10 mouse cellular contexts compared by ENCODE assay signal in the genomic region with DNA sequence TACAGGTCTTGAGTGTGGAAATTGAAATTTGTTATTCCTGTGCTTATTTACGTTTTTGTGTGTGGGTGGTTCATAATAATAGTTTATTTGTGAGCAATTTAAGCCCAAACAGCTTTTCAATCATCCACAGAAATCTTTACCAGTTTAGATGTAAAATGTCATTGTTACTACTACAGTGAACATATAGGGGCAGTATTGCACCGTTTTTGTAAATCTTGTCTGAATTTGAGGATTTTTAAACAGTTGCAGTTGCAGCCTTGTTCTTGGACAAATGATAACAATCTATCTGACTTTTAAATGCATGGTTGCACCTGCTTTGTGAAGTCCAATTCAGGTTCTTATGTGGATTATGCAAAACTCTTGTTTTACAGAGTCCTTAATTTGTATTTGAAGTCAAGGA.
A peak's percentile ranks its signal among the peaks of the same experiment; 100 is the strongest.
DNase-seq lines count a peak whose midpoint lies in the region; ATAC-seq and TF ChIP-seq lines count a peak whose summit lies in the region.
"Had no signal": no experiment of that assay in that cellular context is flagged by ENCODE, and none has a peak within 500 bp of the region (broad histone marks: within the 10 kb centered on the region; RNA-seq: fewer than 3 reads in every experiment).

No protein-coding gene starts in this region.

- H3K4me2 ChIP-seq in intestine, postnatal 0 days (replicated peaks; ENCODE audit: low read depth), result no peak overlapping the region
- H3K4me2 ChIP-seq in intestine, embryonic 15.5 days (replicated peaks), result no peak overlapping the region
- H3K4me2 ChIP-seq: liver, embryonic 13.5 days; neural tube, embryonic 15.5 days had no signal

- H3K4me1 ChIP-seq in intestine, postnatal 0 days (replicated peaks; ENCODE audit: control insufficient read depth, insufficient read depth, low read length), result no peaks in the 10 kb centered on the region
- no peaks in the 10 kb centered on the region for H3K4me1 ChIP-seq in intestine, embryonic 15.5 days (replicated peaks)

- DNase-seq in cerebellum, adult 8-10 months, result peak; percentile 23
- no peak for DNase-seq in cerebellum, postnatal 4 days (ENCODE audit: low spot score in 2 of 2)
- peak; percentile 59 for DNase-seq in 416B (ENCODE audit: low read depth)
- DNase-seq in embryo, embryonic 11 days, result peak; percentile 38
- DNase-seq in neural tube, embryonic 10.5 days (ENCODE audit: extremely low spot score, low spot score), result no peak
- DNase-seq in B cell, adult 2 months, result no peak
- DNase-seq: liver, embryonic 13.5 days had no signal

- H3K9ac ChIP-seq in intestine, postnatal 0 days (ENCODE audit: low read depth, low read length), result no peak overlapping the region
- H3K9ac ChIP-seq in intestine, embryonic 15.5 days, result no peak overlapping the region
- H3K9ac ChIP-seq: liver, embryonic 13.5 days; neural tube, embryonic 15.5 days had no signal

- TF ChIP-seq CTCF in intestine, postnatal 0 days (IDR thresholded peaks at IDR 0.05; ENCODE audit: low read depth), result peak; percentile 60

- H3K27me3 ChIP-seq in intestine, postnatal 0 days (replicated peaks; ENCODE audit: control insufficient read depth, insufficient read depth, low read length), result no peaks in the 10 kb centered on the region
- no peaks in the 10 kb centered on the region for H3K27me3 ChIP-seq in intestine, embryonic 15.5 days (replicated peaks)
- H3K27me3 ChIP-seq: liver, embryonic 13.5 days; neural tube, embryonic 15.5 days had no signal

- H3K27ac ChIP-seq in intestine, postnatal 0 days (ENCODE audit: low read depth, low read length), result no peak overlapping the region
- H3K27ac ChIP-seq in intestine, embryonic 15.5 days, result no peak overlapping the region
- H3K27ac ChIP-seq: liver, embryonic 13.5 days; neural tube, embryonic 15.5 days had no signal

- H3K36me3 ChIP-seq in intestine, postnatal 0 days (ENCODE audit: control insufficient read depth, insufficient read depth), result no peaks in the 10 kb centered on the region
- H3K36me3 ChIP-seq in intestine, embryonic 15.5 days, result no peaks in the 10 kb centered on the region
- H3K36me3 ChIP-seq: liver, embryonic 13.5 days; neural tube, embryonic 15.5 days had no signal

- WGBS in intestine, postnatal 0 days, result 42% methylated on average over 2 of the region's 2 CpGs
- WGBS in intestine, embryonic 15.5 days, result 49% methylated on average over 2 of the region's 2 CpGs

- ATAC-seq in intestine, postnatal 0 days, result no peak
- ATAC-seq in intestine, embryonic 15.5 days, result no peak

- H3K4me3 ChIP-seq in intestine, postnatal 0 days (ENCODE audit: low read depth, low read length), result no peak overlapping the region
- no peak overlapping the region for H3K4me3 ChIP-seq in intestine, embryonic 15.5 days (replicated peaks)
- H3K4me3 ChIP-seq: liver, embryonic 13.5 days; neural tube, embryonic 15.5 days had no signal

- no peaks in the 10 kb centered on the region for H3K9me3 ChIP-seq in intestine, postnatal 0 days (ENCODE audit: control insufficient read depth)
- no peaks in the 10 kb centered on the region for H3K9me3 ChIP-seq in intestine, embryonic 15.5 days
- H3K9me3 ChIP-seq: liver, embryonic 13.5 days; neural tube, embryonic 15.5 days had no signal

Comparison
In these comparisons a context has a peak if more than half of its experiments do, and no peak if none do; other contexts are left out.
1. DNase-seq: peak in cerebellum, adult 8-10 months (single experiment), 416B (single experiment) and embryo, embryonic 11 days (single experiment); none in cerebellum, postnatal 4 days (0 of 2), neural tube, embryonic 10.5 days (single experiment) and B cell, adult 2 months (0 of 2).